Mouse (Mus musculus): ENCODE results near the gene Gcc1. TPM values are rescaled to one million over a fixed set of nuclear protein-coding genes. Genes with fewer than 3 reads are reported as not detected.

Gene Gcc1
- total RNA-seq, 1 experiment from 2014 or later = 12.7 TPM

GRCm38 (mm10) chr6:28422651-28423290 is 5.4 kb downstream of the Gcc1 start:
- no peak for DNase-seq

- DNase-seq = peak; percentile 98
Measured at GRCm38 (mm10) chr6:28421469-28422000, 6.7 kb downstream of the Gcc1 start.

DNA sequence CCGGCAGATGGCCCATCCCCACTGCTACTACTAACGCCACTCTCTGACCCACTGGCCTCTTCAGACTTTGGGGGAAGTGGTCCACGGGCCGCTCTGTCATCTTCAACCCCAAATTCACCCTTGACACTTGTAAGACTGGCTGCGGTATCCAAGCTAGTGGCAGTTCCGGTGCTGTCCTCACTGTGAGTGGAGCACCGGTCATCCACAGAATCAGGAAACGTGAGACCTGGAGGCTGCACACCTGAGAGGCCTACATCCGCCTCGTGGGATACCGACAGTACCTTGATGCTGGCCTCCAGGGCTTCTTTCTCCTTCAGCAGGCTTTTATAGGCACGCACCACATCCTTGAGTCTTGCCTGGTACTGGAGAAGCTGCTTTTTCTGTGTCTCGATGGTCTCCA is 7.3 kb downstream of the Gcc1 start:
- DNase-seq = no peak

GRCm38 (mm10) chr6:28420361-28420760 is 7.8 kb downstream of the Gcc1 start:
- DNase-seq = no peak

DNA sequence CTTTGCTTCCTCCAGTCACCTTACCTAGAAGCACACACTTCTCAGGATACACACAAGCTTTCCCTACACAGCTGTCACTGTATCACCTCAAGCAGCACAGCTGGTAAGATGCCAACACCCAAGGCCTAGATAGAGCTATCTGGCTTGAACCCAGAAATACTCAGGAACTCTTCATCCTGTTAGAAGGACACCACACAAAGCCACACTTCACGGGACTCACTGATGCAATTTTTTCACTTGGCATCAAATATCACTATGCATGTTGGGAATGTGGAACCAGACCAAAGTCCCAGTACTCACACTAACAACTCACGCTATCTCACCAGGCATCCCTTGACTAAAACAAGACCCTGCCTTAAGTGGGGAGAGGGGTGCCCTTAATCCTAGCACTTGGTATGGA is 8.5 kb downstream of the Gcc1 start:
- peak; percentile 56 for DNase-seq

- peak; percentile 91 for DNase-seq
Measured at GRCm38 (mm10) chr6:28418449-28418848, 9.7 kb downstream of the Gcc1 start.

GRCm38 (mm10) chr6:28416981-28417380 is 11.2 kb downstream of the Gcc1 start:
- no peak for DNase-seq

DNA sequence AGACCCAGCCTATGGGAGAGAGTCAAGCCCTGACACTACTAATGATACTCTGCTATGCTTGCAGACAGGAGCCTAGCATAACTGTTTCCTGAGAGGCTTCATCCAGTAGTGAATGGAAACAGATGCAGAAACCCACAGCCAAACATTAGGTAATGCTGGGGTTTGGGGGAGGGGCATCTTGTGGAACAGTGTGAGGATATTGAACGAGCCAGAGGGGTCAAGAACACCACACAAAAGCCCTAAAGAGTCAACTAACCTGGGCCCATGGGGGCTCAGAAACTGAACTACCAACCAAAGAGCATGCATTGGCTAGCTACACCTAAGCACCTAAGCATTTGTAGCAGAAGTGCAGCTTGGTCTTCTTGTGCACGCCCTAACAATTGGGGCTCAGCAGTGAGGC is 17.0 kb downstream of the Gcc1 start:
- no peak for DNase-seq

- no peak for DNase-seq
Measured at GRCm38 (mm10) chr6:28410053-28410452, 18.1 kb downstream of the Gcc1 start.

GRCm38 (mm10) chr6:28399791-28400190 is 28.4 kb downstream of the Gcc1 start:
- DNase-seq = no peak

DNA sequence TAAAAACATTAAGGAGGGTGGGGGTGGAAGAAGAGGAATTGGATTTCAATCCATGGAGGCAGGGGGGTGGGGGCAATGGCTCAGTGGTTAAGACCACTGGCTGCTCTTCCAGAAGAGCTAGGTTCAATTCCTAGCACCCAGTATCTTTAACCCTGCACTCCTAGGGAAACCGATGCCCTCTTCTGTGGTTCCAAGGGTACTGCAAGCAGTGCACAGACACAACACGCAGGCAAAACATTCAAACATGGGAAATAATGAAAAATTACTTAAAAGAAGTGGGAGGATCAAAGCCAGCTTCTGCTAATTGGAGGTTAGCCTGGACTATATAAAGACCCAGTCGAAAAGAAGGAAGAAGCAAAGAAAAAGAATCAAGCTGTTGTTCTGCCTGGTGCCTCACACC is 29.5 kb downstream of the Gcc1 start:
- no peak for DNase-seq

DNA sequence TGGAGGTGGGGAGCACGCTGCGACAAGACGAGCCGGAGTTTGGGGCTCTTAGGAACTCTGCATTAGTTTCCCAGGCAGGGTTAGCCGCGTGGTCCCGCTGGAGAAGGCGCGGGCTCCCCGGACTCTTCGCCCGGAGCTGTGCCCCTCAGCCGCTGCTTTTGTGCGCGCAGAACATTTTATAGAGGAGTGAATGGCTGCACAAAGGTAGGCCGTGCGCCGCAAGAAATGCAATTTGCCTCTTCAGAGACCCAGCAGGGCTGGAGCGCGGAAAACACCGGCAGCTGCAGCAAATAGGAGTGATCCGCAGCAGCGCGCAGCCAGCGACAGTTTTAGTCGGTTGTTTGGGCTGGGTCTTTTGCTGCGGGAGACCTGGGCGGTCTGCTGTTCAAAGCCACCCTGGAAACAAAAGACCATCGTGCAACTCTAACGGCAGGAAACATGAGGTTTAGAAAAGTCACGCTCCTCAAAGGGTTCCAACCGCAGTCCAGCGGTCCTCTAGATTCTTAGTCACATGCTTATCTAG is 30.4 kb downstream of the Gcc1 start, which contains the start of gene Zfp800:
Zfp800 (minus strand) TSS at position 325 of the 523 bp plus-strand sequence.
- DNase-seq = no peak

DNA sequence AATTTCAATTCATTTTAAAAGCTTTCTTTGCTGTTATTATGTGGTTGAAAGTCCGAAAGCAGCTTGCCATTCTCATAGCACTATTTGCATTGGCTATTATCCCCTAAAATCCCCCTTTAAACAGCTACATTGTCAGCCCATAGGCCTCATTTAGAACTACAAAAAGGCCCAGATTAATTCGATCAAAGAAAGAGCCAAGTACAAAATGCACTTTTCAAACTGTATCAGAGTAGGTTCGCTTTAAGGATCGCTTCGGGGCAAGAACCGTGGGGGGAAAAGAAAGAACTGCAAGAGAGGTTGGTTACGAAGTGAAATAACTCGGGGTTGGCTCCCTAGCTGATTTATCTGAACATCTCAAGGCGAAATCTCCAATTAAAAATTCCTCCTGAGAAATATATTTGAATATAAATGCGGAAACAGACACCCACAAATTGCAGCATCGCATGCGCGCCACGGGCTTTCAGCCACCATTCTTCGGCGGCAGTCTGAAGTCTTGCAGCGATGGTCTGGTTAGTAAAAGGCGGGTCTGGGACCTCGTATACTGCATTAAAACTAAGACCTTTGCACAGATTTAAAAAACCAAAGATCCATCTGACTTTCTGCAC is 31.2 kb downstream of the Gcc1 start:
- DNase-seq = no peak

DNA sequence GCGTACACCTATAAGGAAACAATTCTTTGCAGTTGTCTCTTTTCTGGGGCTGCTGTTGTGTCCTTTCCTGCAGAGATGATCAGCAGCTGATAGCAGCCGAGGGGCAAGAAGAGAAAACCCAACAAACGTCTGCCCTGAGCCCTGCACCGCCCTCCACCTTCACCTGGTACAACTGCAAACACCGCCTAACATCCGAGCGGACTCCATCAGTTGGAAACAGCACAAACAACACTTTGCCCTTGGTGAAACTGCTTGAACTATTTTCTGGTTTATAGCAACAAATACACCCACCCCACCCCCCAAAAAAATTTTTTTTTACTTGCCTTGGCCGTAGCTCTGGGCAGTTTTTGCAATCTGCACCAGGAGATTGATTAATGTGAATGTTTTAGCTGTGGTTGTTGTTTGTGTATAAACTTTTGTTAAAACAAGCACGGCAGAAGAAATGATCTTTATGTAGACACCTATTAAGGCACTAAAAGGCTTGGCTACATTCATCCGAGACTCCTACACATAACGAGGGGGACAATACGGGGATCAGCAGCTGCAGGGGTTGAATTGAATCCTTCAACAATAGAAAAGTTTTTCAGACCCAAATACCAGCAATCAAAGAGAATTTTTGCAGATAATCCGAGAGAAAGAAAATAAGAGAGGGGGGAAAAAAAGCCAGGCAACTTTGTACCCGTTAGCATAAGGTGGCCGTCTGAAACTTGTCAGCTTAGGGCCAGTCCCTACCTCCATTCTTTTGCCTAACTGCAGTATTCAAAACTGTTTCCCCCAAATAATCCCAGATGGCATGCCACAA is 31.9 kb downstream of the Gcc1 start:
- DNase-seq = no peak

GRCm38 (mm10) chr6:28389038-28389437 is 39.2 kb downstream of the Gcc1 start:
- no peak for DNase-seq

- no peak for DNase-seq
Measured at GRCm38 (mm10) chr6:28385169-28385568, 43.0 kb downstream of the Gcc1 start.

GRCm38 (mm10) chr6:28381983-28382382 is 46.2 kb downstream of the Gcc1 start:
- no peak for DNase-seq

- no peak for DNase-seq
Measured at GRCm38 (mm10) chr6:28369966-28370683, 58.1 kb downstream of the Gcc1 start.

DNA sequence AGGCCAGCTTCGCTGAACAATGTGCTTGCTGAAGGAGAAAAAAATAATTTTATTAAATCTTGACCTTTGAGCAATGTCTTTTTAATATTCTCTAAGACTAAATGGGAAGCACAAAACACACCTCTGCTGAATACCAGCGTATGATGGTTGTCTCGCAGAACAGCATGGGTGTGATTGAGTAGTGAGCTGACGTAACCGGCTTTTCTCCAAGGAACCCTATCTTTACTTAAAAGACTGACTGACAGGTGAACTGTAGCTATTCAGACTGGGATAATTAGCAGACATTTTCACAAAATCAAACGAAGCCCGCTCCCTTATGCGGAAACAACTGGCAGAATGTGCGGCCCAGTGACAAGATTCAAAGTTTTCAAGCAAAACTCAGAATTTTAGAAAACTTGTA is 60.6 kb downstream of the Gcc1 start:
- no peak for DNase-seq
